Mouse (Mus musculus) thymus, postnatal 25 days (tissue): ENCODE data around the gene Pde10a.

Experiments
- DNase-seq: peaks from one replicate; pipeline ENCODE4 v3.0.0; 2022

Pde10a gene

DNA sequence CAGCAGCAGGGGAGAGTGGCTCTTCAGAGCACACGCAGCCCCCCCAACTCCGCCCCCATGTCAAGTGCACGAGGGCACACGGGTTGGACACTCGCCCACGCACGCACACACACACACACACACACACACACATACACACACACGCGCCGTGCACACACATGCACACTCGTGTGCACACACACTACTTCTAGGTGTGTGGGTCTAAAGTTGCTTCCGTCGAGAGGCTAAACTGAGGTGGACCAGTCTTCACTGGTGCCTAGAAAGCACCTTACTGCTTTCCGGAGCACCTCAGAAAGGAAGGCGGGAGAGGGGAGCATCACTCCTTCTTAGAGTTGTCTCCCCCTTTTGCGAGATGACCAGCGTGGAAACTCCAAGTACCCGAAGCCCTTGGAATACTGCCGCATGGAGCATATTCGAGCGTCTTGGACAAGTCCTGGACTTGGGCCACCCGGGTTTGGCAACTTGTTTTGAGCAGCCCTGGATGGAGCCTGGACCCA, at the start of gene Pde10a:
TSS of gene Pde10a (plus strand) at position 148 of the 497 bp plus-strand sequence.
- DNase-seq = no peak

DNA sequence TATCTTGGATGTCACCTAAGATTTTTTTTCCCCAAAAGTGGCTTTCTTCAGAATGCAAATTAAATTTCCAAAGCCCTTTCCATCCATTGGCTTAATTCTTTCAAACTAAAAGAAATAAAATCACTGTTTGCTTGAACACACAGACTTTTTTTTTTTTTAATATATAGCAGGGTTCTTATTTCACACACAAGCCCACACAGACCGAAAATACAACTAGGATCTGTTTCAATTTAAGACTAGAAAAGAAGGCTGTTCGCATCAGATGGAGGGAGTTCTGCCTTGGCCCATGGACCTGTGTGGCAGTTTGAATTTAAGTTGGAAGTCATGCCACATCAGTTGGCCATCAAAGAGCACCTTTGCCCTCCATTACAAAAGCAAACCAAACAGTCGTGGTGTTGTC, 46.6 kb upstream of the Pde10a start:
- DNase-seq = no peak

DNA sequence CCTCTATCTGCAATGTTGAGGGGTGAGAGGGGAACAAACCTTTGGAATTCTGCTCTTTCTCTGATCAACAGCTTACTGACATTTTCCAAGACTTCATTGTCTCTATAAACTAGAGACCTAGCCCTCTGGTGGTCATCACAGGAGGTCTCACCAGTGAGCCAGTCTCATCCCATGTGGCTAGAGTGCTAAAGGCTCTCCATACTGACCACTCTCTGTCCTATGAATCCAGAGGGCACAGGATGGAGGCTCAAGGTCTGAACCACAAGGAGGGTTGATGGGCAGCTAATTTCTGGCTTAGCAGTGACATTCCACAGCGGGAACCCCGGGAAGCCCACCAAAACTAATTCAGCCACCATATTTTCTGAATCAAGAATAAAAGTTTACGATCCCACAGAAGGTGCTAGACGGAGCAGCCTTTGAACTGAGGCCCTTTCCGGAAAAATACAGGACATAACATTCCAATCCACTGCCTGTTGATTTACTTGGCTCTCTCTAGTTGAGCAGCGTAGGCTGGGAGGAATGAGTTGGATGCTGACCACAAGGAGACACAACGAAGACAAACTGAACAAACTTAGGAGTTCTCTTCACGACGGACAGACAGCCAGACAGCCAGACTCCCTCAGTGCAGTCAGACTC, 45.6 kb upstream of the Pde10a start:
- no peak for DNase-seq

DNA sequence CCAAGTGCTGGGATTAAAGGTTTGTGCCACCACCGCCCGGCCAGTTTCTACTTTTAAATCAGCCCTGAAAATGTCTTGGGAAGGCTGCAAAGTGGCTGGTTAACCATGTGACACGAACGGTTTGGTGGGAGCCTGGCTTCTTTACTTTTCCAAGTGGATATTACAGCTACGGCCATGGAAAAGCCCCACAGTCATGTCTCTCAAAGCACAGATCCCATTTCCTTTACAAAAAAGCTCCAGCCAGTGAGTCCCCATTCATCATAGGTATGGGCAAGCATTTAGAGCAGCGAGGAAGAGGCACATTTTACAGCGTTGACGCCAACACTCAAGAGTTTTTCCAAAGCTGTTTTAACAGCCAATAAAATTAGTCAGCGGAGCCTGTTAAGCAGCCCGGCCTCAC, 43.4 kb upstream of the Pde10a start:
- no peak for DNase-seq

DNA sequence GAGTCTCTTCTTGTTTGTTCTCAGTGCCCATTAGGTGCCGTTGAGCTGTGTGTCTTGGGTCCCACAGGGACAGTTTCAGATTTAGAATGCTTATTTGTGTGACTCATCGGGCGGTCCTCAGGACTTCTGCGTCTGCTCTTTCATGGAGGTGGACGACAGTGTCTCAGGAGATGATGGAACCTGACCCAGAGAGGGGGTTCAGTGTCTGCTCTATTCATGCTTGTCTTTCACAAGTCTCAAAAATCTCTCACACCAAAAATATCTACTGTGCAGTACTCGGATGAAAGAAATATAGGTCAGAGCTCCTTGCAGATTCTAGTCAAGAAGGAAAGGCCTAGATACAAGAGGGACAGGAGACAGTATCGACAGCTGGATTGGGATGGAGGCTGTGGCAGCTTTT, 42.3 kb upstream of the Pde10a start:
- DNase-seq = no peak

DNA sequence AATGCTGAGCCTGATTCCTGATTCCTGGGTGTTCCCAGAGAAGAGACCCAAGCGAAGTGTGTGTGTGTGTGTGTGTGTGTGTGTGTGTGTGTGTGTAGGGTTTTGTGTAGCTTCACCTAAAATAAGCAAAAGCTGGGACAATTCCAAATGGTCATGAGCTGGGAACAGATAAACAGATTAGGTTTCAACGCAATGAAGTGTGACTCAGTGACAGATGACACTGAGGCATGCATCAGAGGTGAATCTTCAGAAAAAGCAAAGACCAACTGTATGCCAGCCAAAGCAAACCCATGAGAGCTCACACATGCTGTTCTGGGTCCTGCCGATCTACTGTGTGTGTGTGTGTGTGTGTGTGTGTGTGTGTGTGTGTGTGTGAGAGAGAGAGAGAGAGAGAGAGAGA, 40.9 kb upstream of the Pde10a start:
- no peak for DNase-seq

DNA sequence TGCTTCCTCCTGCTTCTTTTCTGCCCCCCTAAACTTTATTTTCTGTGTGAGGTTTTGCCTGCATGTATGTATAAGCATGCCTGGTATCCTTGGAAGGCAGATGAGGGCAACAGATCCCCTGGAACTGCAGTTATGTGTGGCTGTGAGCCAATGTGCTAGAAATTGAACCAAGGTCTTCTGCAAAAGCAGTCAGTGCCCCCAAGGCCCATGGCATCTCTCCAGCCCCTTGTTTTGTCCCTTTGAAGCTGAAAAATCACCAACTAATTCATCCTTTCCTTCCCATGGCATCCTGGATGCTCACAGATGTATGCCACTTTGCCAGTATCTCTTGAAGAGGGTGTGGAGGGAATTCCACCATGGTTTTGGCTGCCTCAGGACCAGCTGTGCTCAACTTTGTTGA, 40.0 kb upstream of the Pde10a start:
- DNase-seq = no peak

DNA sequence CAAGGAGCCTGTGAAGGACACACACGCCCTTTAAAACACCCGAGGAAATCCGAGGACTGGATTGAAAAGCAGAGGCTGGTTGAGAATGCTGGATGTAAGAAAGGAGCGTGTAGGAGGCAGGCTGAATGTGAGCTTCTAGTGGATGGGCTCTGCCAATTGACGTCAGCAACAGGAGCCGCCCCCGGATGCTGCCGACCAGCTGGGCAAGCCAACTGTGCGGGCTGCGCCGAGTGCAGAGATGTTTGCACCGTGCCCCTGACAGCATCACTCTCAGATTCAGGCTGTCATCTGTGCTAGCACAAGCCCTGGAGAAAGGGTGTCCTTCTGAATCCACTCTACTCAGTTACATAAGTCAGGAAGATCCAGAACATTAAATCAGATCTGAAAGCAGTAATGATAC, 37.3 kb upstream of the Pde10a start:
- DNase-seq = no peak

DNA sequence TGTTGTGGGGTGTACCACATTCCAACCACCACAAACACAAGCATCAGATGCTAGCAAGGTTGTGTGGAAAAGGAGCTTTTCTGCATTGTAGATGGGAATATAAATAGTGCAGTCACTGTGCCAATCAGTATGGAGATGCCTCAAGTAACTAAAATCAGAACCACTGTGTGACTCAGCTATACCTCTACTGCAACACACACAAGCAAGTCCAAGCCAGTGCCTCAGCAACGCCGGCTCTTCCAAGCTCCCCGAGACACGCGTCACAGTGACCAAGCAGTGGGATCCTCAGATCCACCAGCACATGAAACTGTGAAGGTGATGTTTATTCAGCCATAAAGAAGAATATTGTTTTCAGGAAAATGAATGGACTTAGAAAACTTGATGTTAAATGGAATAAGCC, 34.2 kb upstream of the Pde10a start:
- DNase-seq = no peak

DNA sequence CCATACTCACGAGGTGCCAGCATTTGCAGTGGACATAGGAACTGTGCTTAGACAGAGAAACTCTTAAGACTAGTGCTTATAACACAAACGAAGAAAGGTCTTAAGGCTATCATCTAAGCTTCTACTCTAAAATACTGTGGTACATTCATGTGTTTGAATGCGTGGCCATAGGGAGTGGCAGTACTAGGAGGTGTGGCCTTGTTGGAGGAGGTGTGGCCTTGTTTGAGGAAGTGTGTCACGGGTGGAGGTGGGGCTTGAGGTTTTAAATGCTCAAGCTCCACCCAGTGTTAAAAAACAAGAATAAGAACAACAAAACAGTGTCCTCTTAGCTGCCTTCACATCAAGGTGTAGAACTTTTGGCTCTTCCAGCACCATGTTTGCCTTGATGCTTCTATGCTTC, 31.7 kb upstream of the Pde10a start:
- no peak for DNase-seq

DNA sequence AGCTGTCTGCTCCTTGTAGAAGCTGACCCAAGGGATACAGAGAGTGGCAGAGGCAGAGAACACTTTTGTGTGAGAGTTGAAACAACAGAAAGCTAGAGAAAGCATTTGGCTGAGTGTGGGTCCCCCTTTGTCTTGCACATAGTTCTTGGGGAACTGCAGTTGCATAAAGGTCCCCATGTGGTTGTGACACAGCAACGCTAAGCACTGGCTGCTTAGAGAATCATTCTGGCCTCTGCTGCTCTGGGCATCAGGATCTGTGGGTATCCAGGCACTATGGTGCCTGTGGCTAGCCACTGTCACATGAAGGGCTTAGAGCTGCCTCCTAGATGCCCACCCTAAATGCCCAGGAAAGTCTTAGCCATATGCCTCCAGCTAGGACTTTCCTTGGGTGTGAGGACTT, 27.0 kb upstream of the Pde10a start:
- no peak for DNase-seq

DNA sequence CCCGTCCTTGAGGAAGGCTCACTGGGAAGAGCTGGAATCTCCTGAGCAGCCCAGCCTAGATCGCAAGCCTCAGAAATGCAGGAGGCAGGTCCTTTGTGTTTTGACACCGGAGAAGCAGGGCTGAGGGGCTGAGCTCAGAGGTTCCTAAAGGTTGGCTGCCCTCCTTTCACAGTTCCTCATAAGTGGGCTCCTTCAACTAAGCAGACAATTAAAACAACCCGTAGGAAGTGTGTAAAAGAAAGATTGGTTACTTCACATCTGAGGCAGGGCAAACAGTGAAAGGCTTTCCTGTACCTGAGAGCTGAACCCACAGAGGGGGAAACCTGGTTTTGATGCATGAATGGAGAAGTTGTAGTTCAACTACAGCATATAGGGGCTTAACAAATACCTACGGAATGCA, 26.5 kb upstream of the Pde10a start:
- DNase-seq = no peak

DNA sequence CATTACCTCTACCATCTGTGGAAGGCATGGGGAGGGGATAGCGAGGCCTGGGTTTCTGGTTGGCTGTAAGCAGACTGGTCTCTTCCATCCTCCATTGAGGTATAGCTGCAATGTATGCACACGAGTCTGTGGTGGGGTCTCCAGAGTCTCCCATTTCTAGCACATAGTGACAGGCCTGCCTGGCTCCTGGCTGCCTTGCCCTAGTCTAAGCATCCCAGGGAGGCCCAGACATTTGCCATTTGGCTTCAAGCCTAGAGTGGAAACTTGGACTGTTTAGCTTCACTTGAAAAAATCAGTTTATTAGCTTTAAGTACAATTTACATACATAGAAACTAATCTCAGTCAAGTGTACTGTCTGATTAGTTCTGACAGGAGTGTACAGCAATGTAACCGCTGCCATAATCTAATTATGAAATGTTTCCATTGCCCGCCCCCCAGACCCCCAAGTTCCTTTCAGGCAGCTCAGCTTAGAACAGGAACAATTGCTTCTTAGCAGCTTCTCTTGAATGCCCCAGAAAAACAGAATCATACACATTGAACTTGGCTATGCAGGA, 25.5 kb upstream of the Pde10a start:
- DNase-seq = no peak

DNA sequence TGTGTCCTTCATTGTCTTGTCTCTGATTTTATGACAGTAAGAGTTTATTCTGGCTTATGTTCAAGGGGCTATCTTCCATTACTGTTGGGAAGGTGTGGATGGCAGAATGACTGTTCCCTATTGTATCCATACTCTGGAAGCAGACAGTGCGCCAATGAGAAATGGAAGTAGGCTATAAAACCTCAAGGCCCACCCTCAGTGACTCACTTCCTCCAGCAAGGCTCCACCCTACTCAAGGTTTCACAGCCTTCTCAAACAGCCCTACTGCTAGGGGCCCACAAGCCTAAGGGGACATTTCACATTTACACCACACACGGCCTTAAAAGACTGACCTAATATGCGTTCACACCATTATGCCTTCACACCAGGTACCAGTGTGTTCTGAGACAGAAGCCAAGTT, 20.8 kb upstream of the Pde10a start:
- no peak for DNase-seq

DNA sequence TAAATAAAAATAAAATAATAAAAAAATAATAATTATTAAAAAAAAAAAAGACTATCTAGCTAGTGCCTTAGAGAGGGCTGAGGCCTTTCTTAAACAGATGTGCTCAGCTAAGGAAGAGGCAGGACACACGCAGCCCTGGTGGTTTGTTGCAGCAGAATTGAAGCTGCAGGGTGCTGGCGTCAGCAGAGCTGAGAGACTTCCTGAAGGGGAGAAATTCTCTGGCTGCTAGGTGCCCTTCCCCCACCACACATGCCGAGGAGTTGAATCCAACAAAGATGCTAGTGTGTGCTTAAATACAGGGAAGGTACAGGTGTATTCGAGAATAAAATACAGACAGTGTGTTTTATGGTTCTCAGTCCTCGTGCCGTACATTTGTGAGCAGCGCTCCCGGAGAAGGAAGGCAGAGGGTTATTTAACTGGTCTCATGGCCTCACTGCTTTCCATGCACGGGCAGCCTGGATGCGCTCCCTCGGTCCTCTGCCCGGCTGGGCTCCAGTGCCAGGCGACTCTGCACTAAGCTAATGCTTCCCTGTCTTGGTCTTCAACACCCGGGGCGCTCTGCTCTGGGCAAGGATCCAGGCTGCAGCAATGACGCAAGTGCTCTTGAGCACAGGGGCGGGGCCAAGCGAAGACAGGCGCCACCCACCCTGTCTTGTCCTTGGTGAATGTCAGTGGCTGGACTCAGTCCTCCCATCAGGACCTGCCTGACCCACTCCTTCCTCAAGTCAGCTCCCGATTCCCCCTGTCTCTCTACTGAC, 19.3 kb upstream of the Pde10a start:
- DNase-seq = peak; percentile 76

DNA sequence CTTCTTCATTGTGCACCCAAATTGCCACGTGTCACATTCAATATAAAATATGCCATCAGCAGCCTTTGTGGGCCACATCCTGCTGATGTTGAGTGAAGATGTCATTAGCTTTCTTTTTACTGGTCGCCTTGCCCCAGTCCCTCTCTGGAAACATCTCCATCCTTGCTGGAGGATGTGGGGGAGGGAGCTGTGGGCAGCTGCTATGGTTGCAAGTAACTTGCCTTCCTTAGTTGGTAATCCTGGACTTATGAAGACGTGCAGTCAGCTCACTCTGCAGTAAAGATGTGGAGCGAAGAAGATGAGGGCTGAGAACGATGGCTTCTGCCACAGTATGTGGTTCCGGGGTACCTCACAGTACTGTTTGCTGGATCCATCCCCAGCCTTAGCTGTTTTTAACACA, 18.4 kb upstream of the Pde10a start:
- no peak for DNase-seq

DNA sequence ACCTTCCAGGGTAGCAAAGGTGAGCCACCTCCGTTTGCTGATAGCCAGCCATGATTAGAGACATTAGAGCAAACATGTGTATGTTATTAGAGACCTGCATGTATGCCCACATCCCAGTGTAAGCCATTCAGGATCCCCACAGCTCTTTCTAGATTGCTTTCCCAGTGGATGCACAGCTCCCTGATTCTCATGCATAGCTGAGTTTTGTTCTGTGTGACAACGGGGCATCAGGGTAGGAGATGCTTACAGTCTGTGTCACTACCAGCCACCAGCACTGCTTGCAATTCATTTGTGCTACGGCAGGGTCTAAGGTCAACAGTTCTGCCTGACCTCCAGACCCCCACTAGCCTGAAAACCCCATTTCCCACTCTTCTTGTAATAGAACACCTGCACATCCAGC, 17.5 kb upstream of the Pde10a start:
- DNase-seq = no peak

DNA sequence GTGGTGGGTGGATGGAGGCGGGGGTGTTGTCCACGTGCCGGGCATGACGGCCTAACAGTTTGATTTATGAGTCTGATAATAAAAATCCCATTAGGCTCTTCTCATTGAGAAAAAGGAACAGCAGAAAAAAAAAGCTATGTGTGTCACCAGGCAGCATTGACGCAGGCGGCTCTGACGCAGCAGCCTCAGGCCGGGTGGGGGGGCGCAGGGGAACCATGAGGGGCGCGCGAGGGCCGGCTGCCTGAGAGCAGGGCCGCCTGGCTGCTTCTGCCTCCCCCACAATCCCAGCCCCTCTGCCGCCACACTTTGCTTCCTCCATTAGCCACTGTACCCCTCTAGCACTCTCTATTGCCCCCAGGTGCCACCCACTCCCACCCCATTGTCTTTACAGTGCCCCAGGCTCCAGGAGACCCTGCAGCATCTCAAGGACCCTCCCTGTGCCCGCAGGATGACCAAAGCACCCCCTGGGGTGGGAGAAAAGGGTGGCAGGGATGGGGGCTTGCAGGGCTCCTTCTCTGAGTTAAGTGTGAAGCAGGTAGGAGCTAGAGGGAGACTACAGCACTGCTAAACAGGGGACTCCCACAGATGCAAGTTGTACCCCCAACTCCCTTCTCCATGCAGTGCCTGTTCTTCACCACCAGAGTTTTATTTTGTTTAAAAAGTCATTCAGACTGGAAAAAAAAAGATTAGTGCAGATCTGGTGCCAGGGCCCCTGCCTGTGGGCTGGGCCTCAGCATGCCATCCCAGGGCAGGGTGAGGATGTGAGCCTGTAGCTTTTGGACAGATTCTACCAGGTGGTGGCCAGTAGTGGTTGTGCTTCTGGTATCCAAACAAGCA, 16.6 kb upstream of the Pde10a start:
- peak; percentile 51 for DNase-seq

DNA sequence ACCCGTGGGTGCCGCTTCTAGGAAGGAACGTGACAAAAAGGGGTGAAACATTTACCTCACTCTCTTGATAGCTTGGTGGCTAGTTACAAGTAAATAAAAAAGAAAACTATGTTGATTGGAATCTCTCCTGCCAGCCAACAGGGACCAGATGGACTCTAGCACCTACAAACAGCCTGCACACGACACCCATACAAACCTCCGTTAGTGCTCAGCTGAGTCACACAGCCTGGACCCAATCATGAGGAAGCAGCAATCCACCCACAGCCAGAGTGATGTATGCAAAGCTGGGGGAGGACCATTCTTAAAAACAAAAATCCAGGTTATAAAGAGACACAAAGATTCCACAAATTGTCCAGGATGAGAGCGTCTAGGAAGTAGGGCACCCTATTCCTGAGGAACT, 9.2 kb upstream of the Pde10a start:
- no peak for DNase-seq

DNA sequence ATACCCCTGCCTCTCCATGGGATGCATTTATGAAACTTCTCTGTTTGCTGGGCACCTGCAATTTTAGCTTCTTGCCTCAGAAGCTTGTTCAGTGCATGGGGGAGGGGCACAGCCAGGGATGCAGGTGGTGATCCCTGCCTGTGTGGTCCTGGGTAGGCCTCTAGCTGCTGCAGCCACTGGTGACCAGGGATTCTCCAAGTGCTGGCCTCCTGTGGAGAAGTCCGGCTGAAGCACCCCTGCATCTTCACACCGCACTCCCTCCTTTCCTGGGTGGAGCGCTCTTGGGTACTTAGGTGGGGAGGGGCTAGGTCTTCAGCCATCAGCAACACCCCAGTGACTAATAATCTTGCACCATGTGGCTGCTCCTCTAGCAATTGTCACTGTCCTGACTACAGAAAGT, 1.2 kb upstream of the Pde10a start:
- no peak for DNase-seq

DNA sequence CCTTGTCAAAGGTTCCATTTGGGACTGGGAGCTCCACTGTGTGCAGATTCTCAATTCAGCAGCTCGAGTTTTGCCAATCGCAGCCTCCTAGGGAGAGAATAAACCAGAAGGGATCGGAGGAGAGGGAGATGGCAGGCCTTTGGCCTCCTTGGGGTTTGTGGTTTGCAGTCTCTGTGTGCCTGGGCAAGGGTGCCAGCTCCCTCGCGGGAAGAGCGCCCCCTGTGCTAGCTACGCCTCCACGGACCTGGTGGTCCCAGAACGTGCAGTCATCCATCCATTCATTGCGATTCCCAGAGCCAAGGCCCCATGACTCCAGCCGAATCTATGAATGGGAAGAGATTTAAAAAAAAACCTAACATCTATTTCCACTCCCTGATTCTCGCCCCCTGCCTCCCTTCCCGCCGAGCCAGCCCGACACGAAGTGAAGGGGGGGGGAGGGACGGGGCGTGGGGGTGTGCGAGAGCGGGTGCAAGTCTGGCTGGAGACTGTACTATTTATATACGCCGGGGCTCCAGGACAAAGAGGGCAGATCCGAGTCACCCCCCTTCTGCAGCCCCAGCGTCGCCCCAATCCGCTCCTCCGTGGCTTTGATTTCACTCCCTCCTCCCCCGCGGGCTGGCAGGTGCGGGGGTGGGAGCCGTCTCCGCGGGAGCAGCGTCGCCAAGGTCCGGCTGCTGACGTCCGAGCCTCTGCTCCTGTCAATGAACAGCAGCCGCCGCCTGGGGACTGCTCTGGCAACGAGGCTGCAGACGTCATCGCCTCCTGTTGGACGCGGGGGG, 596 bp upstream of the Pde10a start:
- peak; percentile 37 for DNase-seq

DNA sequence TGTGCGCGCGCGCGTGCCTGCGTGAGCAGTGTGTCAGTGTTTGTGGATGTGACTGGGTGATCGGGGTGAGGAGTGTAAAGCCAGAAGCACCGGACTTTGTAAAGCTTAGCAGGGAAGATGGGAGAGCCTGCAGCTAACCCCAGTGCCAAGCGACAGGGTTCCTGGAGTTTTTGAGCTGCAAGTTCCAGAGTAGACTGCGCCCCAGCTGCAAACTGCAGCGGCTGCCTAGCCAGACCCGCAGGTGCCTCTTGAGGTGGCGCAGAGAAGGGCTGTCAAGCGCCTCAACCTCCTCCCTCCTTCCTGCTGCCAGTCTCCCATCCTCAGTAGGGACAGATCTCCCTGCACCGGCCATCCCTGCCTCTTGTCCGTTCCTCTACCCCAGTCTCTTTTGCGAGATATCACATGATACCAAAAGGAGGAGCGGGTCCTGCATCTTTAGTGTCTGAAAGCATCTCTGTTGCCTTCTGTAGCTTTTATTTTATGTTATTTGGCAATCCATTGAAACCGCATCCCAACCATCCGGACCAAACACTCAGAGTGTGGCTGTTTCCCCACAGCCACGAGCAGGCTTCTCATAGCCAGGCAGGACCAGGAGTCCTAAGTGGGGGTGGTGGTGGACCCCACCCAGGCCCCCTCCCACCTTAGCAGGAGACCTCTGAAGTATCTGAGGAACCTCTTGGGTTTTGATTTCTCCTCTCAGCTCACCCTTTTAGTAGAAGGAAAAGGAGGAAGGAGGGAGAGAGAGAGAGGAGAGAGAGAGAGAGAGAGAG, 984 bp downstream of the Pde10a start:
- DNase-seq = peak; percentile 32
